Mouse (Mus musculus) fibroblast of lung, adult 2 months (primary cell): Measurements from ENCODE around the gene Snd1.

Source experiments
- DNase-seq: peaks from one replicate; pipeline ENCODE4 v3.0.0-alpha.2; 2011; ENCODE audit warnings: low read depth

Snd1 gene

DNA sequence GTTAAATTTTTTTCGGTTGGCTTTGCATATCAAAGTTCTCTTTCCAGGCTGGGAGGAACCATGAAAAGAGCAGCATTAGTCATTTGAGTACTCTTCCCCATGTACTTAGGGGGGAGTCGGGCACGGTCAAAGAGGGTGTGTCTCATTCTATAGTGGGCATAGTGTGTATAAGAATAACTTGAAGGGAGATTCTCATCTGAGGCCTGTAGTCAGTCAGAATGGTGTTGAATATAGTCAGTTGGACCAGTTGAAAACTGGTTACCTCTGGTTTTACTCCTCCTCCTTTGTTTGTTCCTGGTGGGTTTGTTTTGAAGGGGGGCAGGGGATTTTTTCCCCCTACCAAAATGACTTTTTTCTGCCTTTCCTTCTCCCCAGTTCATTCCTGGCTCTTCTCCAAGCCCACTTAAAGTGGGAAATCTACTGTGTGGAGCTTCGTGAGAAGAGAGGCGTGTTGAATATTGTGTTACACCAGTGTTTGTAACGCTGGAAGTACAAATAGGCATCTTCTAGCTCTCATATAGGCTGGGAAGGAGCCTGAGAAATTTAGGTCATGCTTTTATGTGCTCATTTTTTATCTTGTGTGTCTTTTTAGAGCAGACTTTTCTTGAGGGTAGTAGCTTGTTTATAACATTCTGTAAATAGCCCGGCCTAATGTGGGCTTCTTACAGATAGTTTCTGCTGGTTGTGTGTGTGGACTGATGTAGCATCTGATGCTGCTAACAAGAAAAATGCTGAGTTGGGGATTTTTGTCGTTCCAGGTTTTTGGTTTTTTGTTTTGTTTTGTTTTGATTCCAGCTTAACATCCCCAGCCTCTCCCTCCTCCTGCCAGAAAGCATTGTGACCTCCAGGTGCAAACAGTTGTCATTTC, 231.4 kb downstream of the Snd1 start:
- DNase-seq: no peak

DNA sequence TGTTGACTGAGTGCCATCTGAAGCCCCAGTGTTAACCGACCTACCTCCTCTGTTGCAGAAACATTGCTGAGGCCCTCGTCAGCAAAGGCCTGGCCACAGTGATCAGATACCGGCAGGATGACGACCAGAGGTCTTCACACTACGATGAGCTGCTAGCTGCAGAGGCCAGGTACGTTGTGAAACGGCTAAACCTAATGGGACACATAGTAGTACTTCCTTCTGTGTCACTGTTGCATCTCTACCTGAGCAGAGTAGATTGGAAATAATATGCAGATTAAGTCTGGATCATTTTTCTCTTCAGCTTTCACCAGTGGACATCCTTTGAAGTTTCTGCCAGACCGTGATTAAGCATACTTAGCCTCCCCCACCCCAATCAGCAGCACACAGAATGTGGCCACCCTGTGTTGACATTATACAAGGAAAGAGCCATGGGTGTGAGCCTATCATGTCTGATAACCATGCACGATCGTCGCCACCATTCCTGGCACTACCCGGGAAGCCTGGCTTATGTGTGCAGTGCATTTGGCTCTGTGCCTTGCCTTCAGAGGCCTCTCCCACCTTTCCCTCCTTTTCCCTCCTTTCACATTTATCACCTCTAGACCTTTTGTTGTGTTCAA, 232.1 kb downstream of the Snd1 start:
- no peak for DNase-seq

DNA sequence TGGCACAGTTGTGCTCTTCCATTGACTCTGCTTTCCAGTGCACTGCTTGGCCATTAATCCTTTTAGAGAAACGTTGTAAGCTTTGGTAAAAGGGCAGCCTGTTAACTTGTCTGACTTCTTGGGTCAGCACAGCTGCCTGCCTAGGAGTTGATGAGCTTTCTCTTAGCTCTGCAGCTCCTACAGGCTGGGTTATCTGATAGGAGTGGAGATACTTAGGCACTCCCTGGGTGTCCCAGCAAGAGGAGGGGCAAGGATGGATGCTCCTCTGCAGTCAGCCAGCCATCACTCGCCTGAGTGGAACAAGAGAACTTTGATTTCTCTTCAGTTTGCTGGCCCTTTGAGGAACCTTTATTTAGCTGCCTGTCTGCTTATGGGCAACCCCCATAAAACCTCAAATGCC, 235.1 kb downstream of the Snd1 start:
- DNase-seq: no peak

DNA sequence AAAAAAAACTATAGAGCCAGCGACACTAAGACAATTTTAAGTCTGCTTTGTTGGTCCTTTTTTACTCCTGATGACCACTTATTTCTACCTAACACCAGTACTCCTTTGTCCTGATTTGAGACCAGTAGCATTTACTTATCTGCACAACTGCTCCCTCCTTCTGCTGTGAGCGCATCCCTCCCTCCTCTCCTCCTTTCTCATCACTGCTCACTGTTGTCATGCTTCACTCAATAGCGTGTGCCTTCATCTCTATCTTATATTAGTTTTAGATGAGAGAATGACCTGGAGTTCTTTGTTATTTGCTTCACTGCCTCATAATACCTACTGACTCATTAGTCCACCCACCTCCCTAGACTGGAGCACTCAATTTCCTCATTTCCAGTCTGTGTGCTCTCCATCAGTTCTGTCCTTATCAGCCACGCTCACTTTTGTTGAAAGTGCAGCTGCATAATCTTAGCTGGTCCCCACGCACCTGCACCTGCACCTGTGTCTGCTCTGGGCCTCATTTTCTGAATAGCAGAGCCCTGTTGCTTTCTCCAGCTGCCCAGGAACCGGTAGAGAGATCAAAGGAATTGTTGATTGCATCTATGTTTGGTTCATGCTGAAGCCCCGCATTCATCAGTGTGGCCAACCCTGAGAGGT, 242.4 kb downstream of the Snd1 start:
- DNase-seq: no peak

DNA sequence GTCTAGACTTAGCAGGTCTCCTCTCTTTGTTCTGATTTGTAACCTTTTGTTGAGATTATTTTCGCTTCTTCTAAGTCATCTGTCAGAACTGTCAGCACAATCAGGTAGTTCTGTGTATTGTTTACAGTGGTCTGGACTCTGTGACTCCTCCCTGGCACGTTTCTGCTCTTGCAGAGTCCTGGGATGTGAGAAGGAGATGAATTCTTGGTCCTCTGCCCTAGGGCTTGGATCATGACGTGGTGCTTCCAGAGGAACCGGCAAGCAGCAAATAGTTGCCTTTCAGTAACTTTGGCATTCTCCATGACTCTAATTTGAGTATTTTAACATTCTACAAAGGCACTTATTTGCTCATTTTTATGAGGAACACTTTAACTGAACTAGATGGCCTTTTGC, 242.9 kb downstream of the Snd1 start:
- DNase-seq: no peak

DNA sequence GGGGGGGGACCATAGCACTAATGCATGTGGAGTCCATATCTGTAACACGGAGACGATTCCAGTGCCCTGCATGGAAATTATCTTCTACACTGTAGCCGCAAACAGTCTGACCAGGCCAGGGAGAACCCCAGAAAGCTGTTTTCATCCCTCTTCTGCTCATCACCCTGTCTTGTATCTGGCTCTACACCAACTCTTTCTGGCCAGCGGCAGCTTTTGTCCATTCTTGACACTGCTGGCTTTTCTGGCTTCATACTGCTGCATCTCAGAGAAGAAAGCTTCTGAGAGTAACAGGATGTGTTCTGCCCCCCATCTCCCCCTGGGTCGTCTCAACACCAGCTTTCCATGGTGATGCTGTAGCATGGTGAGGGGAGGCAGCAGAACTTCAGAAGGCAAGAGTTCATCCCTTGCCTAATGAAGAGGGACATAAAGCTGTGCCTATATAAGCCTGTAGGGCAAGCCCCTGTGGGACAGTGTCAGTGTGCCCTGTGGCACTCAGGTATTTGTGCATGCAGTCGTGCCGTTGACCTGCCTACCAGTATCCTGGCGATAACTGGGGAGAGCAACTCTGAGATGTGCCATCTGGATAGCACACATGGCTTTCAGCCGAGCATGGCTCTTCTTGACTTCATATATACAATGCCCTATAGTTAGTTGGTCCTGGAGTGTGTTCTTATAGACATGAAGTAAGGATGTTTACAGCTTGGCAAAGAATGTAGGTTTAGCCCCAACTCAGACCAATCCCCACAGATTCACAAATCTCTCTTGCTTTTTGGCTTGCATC, 245.6 kb downstream of the Snd1 start:
- no peak for DNase-seq

DNA sequence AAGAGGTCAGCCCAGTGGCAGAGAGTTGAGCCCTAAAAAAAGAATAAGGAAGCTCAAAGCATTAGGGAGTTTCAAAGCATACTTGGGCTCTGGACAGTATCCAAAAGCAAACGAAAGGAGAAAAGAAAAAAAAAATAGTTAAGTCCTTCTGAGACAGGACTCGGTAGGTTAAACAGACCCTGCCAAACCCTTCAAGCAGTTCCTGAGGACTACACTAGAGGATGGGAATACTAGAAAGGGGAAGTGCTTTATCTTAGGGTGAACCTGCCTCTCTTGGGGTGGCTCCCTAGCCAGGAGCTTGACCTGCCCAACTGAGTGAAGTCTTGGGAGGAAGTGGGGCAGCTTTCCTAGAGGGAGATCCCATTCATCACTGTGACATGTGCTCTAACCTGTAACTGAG, 248.1 kb downstream of the Snd1 start:
- DNase-seq: no peak

DNA sequence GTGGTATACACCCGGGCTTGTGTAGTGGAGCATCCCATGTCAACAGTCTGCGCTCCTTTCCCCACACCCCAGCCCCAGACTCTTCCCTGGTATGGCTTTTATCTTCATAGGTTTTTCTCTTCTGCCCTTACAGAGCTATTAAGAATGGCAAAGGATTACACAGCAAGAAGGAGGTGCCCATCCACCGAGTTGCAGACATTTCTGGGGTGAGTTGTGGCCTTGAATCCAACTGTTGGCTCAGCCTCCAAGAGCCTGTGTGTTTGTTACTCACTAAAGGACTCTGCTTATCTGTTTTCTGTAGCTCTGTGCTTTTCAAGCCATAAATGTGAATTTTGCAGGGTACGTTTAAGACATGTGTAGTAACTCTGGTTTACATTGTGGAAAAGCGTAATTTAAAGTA, 249.8 kb downstream of the Snd1 start:
- DNase-seq: no peak

DNA sequence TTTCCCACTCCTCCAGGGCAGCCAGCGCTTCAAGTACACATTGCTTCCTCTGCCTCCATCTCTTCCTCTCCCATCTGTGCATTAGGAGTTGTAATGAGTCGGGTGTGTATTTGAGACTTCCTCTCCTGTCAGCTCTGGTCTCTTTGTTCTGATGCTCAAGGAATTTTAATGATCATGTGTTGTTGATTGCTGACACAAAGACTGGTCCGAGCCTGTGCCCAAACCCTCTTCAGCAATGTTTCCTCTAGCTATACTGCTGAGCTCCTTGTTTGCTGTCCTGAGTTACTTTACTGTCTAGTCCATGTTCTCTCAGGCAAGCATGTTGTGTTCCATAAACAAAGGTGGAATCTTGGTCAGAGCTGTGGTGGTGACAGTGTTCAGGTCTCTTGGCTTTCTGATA, 254.3 kb downstream of the Snd1 start:
- DNase-seq: no peak

DNA sequence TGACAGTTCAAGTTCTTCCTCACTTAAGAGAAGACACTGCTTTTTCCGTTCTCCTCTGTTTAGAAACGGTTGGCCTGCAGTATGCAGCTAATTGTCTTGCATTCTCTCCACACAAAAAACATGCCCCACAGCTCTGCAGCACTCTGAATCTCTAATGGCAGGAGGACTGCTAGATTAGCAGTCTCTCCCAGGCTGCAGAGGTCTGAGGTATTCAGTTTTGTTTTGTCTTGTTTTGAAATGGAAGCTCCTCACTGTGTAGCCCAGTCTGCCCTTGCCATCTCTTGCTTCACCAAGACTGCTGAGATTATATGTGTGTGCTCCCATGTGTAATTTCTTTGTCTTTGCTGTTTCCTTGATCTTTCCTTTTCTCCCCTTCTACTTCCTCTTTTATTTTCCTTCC, 254.7 kb downstream of the Snd1 start:
- no peak for DNase-seq

DNA sequence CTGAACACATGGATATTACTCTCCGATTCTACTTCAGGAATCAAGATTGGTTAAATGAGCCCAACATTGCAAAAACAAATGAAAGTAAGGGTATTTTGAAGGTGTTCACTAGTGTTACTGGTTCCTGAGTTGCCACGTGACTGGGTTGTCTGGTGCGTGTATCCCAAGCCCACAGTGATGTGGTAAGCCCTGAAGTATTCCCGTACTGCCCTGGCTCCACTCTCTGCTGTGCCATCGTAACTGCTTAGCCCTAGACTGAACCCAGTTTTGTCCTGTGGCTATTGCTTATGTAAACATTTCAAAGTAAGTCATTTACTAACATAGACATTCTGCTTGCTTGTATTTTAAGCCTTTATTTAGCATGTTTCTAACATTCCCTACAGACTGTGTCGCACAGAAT, 256.3 kb downstream of the Snd1 start:
- no peak for DNase-seq

DNA sequence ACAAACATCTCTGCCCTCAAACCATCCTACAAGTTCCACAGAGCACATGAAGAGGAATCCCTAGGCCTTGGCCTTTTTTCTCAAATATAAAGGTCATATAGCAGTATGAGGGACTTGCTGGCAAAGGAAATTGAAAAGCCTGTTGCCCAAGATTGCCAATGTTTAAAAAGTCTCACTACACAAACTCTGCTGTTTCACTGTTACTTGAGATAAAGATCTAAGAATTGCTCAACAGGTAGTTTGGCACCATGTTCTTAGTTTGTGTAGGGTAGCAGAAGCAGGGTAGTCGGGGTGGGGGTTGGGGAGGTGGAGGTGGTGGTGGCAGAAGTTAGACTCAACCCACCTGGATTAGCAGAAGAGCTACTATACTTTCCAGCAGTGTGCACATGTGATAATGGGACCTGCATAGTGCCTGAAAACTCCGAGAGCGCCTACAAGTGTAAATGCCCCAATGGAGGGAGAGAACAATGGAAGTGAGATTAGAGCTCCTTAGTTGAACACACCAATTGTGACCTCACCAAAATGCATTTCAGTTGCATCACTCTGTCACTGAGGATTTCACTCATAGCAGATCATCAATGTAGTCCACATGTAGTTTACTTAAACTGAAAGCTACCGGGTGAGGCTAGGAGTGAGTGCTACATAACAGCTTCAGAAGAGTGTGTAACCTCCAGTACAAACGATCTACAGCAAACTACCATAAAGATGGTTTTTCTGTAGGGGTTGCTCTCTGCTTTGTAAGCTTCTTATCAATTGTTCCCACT, 259.1 kb downstream of the Snd1 start:
- no peak for DNase-seq

DNA sequence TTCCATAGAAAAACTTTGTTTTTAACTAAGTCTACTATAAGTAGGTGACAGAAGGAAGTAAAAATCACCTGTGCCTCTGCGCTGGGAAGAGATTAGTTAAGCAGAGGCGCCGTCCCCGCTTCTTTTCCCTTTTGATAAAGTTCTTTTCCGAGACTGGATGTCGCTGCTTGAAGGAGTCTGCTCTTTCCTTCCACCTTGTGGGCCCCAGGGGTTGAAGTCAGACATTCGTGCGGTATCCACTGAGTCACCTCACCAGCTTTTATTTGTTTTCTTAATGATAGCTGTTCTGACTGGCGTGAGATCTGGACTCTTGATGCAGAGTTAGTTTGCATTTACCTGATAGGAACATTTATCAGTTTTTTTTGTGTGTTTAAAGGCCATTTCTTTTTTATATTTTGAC, 260.2 kb downstream of the Snd1 start:
- DNase-seq: no peak

DNA sequence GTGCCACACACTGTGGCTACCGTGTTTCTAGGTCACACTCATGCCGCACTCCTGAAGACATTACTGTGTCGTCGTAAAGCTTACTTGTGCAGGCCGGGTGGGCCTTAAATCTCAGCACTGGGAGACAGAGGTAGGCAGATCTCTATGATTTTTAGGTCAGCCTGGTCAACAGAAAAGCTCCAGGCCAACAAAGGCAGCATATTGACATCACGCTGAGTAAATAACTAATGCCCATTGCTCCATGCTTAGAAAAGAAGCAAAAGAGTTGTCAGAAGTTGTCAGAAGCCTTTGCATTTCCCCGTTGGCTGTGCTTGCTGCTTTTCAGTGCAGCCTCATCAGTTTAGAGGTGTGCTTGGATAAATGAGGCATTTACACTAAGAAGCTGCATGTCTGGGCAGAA, 261.7 kb downstream of the Snd1 start:
- no peak for DNase-seq

DNA sequence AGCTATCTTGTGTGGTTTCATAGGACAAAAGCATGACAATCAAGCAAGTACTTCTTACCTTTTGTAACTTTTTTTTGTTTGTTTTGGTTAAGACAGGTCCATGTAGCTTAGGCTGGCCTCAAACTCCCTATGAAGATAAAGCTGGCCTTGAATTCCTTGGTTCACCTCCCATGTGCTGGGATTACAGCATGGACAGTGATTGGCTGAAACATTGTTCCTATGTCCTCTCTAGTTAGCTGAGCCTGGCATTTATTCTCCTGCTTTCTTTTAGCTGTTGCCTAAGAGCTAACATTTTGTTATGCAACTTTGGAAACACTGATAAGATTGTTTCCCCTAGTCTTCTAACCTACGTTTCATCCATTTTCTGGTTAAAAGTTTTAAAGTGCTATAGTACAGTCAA, 262.7 kb downstream of the Snd1 start:
- DNase-seq: no peak

DNA sequence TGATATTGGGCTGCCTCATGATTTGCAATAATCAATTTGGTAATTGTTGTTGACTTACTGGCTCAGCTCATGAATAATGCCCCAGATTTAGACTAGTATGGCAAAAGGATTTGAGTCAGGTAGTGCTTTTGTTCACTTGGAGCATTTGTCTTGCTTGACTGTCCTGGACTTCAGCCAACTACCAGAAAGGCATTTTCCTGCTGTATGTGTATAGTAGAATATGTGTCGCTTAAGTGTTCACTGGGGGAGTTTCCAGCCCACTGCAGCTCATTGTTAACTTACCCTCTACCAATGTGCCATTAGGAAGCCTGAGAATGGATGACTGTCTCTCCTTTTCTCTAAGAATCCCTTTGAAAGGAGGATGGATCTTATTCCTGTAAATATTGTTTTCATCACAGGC, 268.6 kb downstream of the Snd1 start:
- no peak for DNase-seq

DNA sequence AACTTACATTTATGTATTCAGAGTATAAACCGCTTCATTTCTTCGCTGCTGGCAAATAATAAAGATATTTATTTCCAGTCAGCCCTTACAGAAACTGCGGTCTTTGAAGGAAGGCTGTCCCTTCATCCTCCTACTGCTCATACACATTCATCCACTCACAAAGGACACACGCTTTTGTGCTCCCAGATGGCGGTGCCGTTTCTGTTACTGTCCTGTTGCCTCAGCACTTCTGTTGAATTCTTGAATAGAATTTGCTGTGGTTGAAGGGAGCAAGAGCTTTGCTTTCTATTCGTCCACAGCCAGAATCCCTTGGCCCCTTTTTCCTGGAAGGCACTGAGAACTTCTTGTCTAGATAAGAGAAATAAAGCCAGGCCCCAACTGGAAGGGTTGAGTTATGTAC, 270.9 kb downstream of the Snd1 start:
- DNase-seq: no peak

DNA sequence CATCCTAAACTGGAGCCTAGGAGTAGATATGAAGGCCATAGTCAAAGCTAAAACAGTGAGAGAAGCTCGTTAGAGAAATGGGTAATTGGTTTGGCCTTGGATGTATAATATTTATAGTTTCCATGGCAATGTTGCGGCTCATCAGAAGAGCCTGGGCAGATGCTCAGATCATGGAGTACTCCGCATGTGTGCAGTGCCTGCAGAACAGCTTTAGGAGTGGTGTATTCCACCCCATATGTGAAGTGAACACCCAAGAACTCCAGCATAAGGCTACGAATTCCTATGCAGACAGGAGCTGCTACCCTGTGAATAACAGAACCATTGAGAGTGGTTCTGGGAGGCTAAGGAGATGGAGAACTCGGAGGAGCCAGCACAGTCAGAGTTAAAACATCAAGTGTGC, 272.1 kb downstream of the Snd1 start:
- no peak for DNase-seq

DNA sequence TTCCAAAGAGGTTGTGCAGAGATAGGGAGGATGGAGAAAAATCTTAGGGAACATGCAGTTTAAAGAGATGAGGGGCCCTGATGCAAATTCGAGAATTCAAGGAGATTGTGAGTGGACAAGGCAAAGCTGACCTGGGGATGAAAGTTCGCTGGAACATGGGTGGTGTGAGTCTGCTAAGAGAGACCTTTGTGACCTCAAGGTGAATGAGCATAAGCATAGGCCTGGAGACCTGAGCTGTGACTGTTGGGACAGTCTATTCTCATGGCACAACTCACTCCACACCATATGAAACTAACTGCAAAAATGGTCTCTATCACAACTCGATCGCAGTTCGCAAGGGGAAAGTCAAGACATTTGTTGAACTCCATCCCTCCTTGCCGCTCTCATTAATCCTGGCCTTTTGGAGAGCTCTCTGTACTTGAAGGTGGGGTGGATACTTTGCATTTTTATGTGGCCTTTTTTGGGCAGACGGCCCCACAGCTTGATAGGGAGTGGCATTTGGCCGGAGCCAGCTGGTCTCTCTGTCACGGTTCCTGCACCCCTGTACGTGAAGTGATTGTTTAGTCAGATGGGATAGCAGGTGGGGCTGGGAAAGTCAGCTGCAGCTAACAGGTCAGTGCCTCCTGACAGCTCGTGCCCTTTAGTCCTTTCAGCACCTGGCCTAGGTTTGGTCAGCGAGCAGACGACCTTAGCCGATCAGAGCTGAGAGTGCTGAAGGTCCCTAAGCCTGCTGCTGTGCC, 273.2 kb downstream of the Snd1 start:
- no peak for DNase-seq

DNA sequence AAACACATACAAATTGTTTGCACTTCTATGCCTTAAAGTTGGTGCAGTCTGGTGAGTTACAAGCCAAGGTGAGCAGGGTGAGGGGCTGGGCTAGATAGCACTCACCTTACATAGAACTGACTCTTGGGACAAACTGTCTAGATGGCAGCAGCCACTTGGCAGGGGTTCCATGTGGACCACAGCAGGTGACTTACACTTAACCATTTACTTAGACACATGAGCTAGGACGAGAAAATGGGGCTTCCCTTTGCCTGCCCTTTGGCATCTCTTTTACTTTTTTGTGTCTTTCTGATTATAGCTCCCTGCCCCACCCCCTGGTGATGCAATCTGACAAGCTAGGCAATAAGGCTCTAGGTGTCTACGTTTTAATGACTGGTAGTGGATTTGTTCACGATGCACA, 274.3 kb downstream of the Snd1 start:
- no peak for DNase-seq

DNA sequence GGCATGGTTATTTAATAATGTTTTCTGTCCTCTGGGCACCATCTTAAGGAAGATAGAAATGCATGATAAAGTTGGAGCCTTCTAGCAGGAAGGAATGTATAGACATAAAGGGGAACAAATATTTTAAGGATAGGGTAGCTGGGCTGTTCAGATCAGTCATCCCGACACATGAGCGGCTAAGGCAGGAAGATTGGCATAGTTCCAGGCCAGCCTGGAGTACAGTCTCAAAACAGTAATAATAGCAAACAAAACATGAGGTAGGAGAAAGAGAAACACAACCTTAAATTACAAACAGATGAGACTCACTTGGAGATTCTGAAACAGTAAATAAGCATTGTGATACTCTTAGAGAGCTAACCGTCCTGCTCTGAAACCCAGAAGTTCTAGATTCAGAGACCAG, 276.2 kb downstream of the Snd1 start:
- no peak for DNase-seq
